Comparison of ENCODE assay signal across 20 mouse cellular contexts in the genomic region with DNA sequence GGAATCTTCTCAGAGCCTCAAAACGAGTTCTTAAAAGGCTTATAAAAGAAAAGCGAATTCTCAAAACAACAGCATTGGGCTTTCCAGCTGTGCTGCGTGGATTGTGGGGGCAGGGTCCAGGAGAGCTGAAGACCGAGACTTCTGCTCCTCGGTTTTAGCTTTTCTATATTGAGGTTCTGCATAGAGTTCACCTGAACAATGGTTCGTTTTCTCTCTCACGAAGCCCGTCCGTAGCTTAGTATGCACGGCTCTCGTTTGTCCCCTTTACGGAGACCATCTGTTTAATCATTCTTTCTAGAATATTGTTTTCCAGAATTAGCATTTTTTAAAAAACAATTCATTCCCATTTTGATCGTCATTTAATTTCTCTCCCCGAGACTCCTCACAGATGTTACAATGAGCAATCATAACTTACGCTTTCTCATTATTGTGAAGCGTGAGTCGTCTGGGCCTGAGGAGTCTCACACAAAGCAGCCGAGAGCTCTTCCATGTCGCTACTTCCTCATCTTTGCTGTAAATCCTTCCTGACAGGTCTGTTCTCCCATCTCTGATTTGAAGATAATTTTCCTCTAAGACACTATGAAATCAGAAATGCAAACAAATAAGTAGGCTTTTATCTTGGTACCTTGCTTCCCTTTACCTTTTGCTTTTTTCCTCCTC.
DNase-seq lines count a peak whose midpoint lies in the region; ATAC-seq and TF ChIP-seq lines count a peak whose summit lies in the region.
"Had no signal": no experiment of that assay in that cellular context is flagged by ENCODE, and none has a peak within 500 bp of the region (broad histone marks: within the 10 kb centered on the region; RNA-seq: fewer than 3 reads in every experiment).

No protein-coding gene starts in this region.

- H3K9me3 ChIP-seq in forebrain, embryonic 15.5 days, result no peaks in the 10 kb centered on the region
- no peaks in the 10 kb centered on the region for H3K9me3 ChIP-seq in hindbrain, embryonic 15.5 days
- H3K9me3 ChIP-seq in neural tube, embryonic 13.5 days, result no peaks in the 10 kb centered on the region
- H3K9me3 ChIP-seq in liver, embryonic 12.5 days (replicated peaks), result no peaks in the 10 kb centered on the region
- H3K9me3 ChIP-seq: embryonic facial prominence, embryonic 10.5 days; heart, embryonic 13.5 days; intestine, embryonic 15.5 days had no signal

- H3K4me3 ChIP-seq in layer of hippocampus, adult 2 months, result no peak overlapping the region; the same call in 1 of the 2 replicates
- no peak overlapping the region for H3K4me3 ChIP-seq in forebrain, embryonic 15.5 days
- H3K4me3 ChIP-seq in hindbrain, embryonic 15.5 days, result no peak overlapping the region
- no peak overlapping the region for H3K4me3 ChIP-seq in neural tube, embryonic 13.5 days
- H3K4me3 ChIP-seq in heart, adult 2 months, result no peak overlapping the region
- H3K4me3 ChIP-seq in liver, embryonic 12.5 days, result no peak overlapping the region
- H3K4me3 ChIP-seq: embryonic facial prominence, embryonic 10.5 days; heart, embryonic 13.5 days; intestine, embryonic 15.5 days had no signal

- no peak overlapping the region for H3K9ac ChIP-seq in forebrain, embryonic 15.5 days (replicated peaks)
- H3K9ac ChIP-seq in hindbrain, embryonic 15.5 days, result no peak overlapping the region
- no peak overlapping the region for H3K9ac ChIP-seq in neural tube, embryonic 13.5 days
- no peak overlapping the region for H3K9ac ChIP-seq in heart, adult 2 months (ENCODE audit: low read depth, low read length)
- H3K9ac ChIP-seq in liver, embryonic 12.5 days, result no peak overlapping the region
- H3K9ac ChIP-seq: heart, embryonic 13.5 days; intestine, embryonic 15.5 days; liver, postnatal 0 days had no signal

- ATAC-seq in forebrain, embryonic 15.5 days (replicated peaks), result peak; percentile 70; the same call in 1 of the 2 replicates
- ATAC-seq in hindbrain, embryonic 15.5 days (ENCODE audit: low FRiP score, low read depth), result no peak
- ATAC-seq in neural tube, embryonic 13.5 days (ENCODE audit: low read depth), result peak; percentile 70
- no peak for ATAC-seq in liver, embryonic 12.5 days
- ATAC-seq: intestine, embryonic 15.5 days; liver, postnatal 0 days had no signal

- intact Hi-C loops in heart, adult 2 months (cut with DNase I), result no loop called here

- no peak for TF ChIP-seq CTCF in layer of hippocampus, adult 2 months (conservative IDR thresholded peaks at IDR 0.05)
- no peak for TF ChIP-seq CTCF in heart, adult 2 months (IDR thresholded peaks at IDR 0.05)

- H3K4me2 ChIP-seq in forebrain, embryonic 15.5 days (replicated peaks), result no peak overlapping the region
- no peak overlapping the region for H3K4me2 ChIP-seq in hindbrain, embryonic 15.5 days
- peak overlapping the region; percentile 13; the same call in 1 of the 2 replicates for H3K4me2 ChIP-seq in neural tube, embryonic 13.5 days
- H3K4me2 ChIP-seq in liver, embryonic 12.5 days, result no peak overlapping the region
- H3K4me2 ChIP-seq: heart, embryonic 13.5 days; intestine, embryonic 15.5 days had no signal

- peak overlapping the region; percentile 48 for H3K27ac ChIP-seq in layer of hippocampus, adult 2 months
- peak overlapping the region; percentile 51 for H3K27ac ChIP-seq in forebrain, embryonic 15.5 days (replicated peaks)
- peak overlapping the region; percentile 70 for H3K27ac ChIP-seq in hindbrain, embryonic 15.5 days (replicated peaks)
- H3K27ac ChIP-seq in neural tube, embryonic 13.5 days (replicated peaks), result peak overlapping the region; percentile 63
- no peak overlapping the region for H3K27ac ChIP-seq in heart, adult 2 months
- no peak overlapping the region for H3K27ac ChIP-seq in liver, embryonic 12.5 days
- H3K27ac ChIP-seq: embryonic facial prominence, embryonic 10.5 days; heart, embryonic 13.5 days; intestine, embryonic 15.5 days had no signal

- WGBS in forebrain, embryonic 15.5 days, result 48% methylated on average over 19 of the region's 19 CpGs
- WGBS in hindbrain, embryonic 15.5 days, result 50% methylated on average over 19 of the region's 19 CpGs
- 55% methylated on average over 19 of the region's 19 CpGs for WGBS in neural tube, embryonic 13.5 days
- WGBS in heart, adult 2 months, result 88% methylated on average over 19 of the region's 19 CpGs
- WGBS in liver, embryonic 12.5 days (ENCODE audit: insufficient replicate concordance), result 80% methylated on average over 19 of the region's 19 CpGs

- DNase-seq in layer of hippocampus, adult 2 months (ENCODE audit: low spot score in 2 of 2), result no peak
- DNase-seq in layer of hippocampus, adult 11-12 months (ENCODE audit: low spot score), result no peak
- no peak for DNase-seq in heart, adult 2 months
- no peak for DNase-seq in embryo, embryonic 9.5 days (ENCODE audit: extremely low spot score)
- DNase-seq: cerebellum, adult 2 months; gastrocnemius, postnatal 10 days; heart, adult 11 months; heart, postnatal 36 days; kidney, adult 9 months; liver; liver, postnatal 0 days; lung, postnatal 14 days; thymus, postnatal 25 days had no signal

- H3K79me2 ChIP-seq in heart, adult 2 months (replicated peaks; ENCODE audit: control insufficient read depth, insufficient read depth, low read length), result no peaks in the 10 kb centered on the region

- TF ChIP-seq EP300 in heart, adult 2 months (IDR thresholded peaks at IDR 0.05; ENCODE audit: insufficient read depth, low read depth, low read length), result no peak

- H3K27me3 ChIP-seq in forebrain, embryonic 15.5 days, result no peaks in the 10 kb centered on the region
- no peaks in the 10 kb centered on the region for H3K27me3 ChIP-seq in hindbrain, embryonic 15.5 days
- H3K27me3 ChIP-seq in neural tube, embryonic 13.5 days, result no peaks in the 10 kb centered on the region
- no peaks in the 10 kb centered on the region for H3K27me3 ChIP-seq in heart, adult 2 months (ENCODE audit: control insufficient read depth, insufficient read depth, low read length)
- H3K27me3 ChIP-seq in liver, embryonic 12.5 days (replicated peaks), result no peaks in the 10 kb centered on the region
- H3K27me3 ChIP-seq: intestine, embryonic 15.5 days had no signal

- TF ChIP-seq POLR2A in heart, adult 2 months (IDR thresholded peaks at IDR 0.05; ENCODE audit: insufficient read depth, low read depth, low read length), result no peak

- peaks cover 6% of the 10 kb centered on the region for H3K4me1 ChIP-seq in forebrain, embryonic 15.5 days
- peaks cover 7% of the 10 kb centered on the region; the same call in 1 of the 2 replicates for H3K4me1 ChIP-seq in hindbrain, embryonic 15.5 days (replicated peaks)
- peaks cover 8% of the 10 kb centered on the region for H3K4me1 ChIP-seq in neural tube, embryonic 13.5 days (replicated peaks)
- H3K4me1 ChIP-seq in heart, adult 2 months (ENCODE audit: control insufficient read depth, insufficient read depth, low read length), result no peaks in the 10 kb centered on the region
- H3K4me1 ChIP-seq in liver, embryonic 12.5 days, result no peaks in the 10 kb centered on the region
- H3K4me1 ChIP-seq: embryonic facial prominence, embryonic 10.5 days; heart, embryonic 13.5 days; intestine, embryonic 15.5 days had no signal

- H3K36me3 ChIP-seq in forebrain, embryonic 15.5 days, result peaks cover 9% of the 10 kb centered on the region
- no peaks in the 10 kb centered on the region; the same call in 1 of the 2 replicates for H3K36me3 ChIP-seq in hindbrain, embryonic 15.5 days
- H3K36me3 ChIP-seq in neural tube, embryonic 13.5 days, result peaks cover 17% of the 10 kb centered on the region
- H3K36me3 ChIP-seq in heart, adult 2 months (ENCODE audit: control insufficient read depth, insufficient read depth, low read length), result no peaks in the 10 kb centered on the region
- H3K36me3 ChIP-seq in liver, embryonic 12.5 days, result no peaks in the 10 kb centered on the region
- H3K36me3 ChIP-seq: embryonic facial prominence, embryonic 10.5 days; heart, embryonic 13.5 days; intestine, embryonic 15.5 days had no signal

Comparison
In these comparisons a context has a peak if more than half of its experiments do, and no peak if none do; other contexts are left out.
1. H3K27ac ChIP-seq: peak in layer of hippocampus, adult 2 months (single experiment), forebrain, embryonic 15.5 days (single experiment), hindbrain, embryonic 15.5 days (single experiment) and neural tube, embryonic 13.5 days (single experiment); none in heart, adult 2 months (single experiment) and liver, embryonic 12.5 days (single experiment).
2. ATAC-seq: peak in forebrain, embryonic 15.5 days (single experiment) and neural tube, embryonic 13.5 days (single experiment); none in hindbrain, embryonic 15.5 days (single experiment) and liver, embryonic 12.5 days (single experiment).